Mouse (Mus musculus): ENCODE measurements around the gene Chrdl2.

The Chrdl2 gene

DNA sequence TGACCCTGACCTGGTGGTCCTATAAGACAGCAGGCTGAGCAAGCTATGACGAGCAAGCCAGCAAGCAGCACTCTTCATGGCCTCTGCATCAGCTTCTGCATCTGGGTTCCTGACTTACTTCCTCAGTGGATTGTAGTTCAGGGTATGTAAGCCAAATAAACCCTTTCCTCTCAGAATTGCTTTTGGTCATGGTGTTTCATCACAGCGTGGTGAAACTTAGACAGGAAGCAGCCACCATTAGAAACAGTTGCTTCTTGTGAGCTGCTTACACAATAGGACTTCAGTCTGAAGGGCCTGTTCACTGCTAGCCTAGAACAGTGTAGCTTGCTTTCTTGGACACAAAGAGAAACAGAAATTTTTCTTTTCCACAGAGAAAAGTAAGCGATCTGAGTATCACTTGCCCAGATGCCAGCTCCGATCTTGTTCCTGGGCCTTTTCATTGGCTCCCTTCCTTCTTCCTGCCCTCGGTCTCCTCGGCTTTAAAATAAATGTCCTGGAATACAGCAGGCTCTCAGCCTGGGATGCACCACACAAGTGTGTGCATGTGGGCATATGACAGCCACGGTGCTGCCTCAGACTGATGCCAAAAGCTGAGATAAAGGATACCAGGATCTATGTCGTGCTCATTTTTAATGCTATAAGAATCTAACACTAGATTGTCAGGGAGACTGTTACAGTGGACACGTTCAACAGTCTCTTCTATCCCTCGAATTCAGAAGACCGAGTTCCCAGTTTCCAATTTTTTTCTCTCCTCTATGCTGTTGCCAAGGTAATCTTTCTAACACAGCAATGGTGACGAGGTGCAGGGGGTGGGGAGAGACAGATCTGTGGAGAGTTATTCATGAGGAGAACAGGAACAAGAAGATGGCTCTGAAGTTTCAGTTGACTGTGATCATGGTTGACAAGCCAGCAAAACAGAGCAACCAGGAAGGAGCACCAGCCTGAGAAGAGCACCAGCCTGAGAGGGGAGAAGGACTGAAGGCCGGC, 23.4 kb upstream of the Chrdl2 start:
- DNase-seq (ENCODE audit: low spot score in 2 of 2): no peak

- peak in 1 of 2 experiments; percentile 31 for DNase-seq (ENCODE audit: low spot score in 2 of 2)
Observed at GRCm38 (mm10) chr7:99988725-99989124, 17.2 kb upstream of the Chrdl2 start.

- DNase-seq (ENCODE audit: low spot score in 2 of 2): no peak
Observed at GRCm38 (mm10) chr7:99989844-99990760, 15.9 kb upstream of the Chrdl2 start.

GRCm38 (mm10) chr7:99990990-99991707, 14.8 kb upstream of the Chrdl2 start:
- no peak for DNase-seq (ENCODE audit: low spot score in 2 of 2)

DNA sequence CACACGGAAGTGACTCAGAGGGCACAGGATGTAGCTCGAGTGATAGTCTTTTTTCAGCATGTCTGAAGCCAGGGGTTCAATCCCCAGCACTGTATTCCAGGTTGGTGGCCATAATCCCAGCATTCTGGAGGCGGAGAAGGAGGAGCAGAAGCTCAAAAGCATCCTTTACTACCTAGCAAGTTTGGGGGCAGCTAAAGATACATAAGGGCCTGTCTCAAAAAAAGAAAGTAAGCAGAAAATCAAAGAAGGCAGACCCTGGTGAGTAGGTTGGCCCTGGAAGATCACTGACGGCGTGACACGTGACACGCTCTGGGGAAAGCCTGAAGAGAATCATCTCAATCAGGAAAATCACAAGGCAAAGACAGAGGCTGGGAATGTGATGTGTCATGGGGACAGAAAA, 12.8 kb upstream of the Chrdl2 start:
- no peak for DNase-seq (ENCODE audit: low spot score in 2 of 2)

GRCm38 (mm10) chr7:99995186-99995585, 10.8 kb upstream of the Chrdl2 start:
- no peak for DNase-seq (ENCODE audit: low spot score in 2 of 2)

- DNase-seq (ENCODE audit: low spot score in 2 of 2): no peak
Observed at GRCm38 (mm10) chr7:99998668-99999067, 7.3 kb upstream of the Chrdl2 start.

DNA sequence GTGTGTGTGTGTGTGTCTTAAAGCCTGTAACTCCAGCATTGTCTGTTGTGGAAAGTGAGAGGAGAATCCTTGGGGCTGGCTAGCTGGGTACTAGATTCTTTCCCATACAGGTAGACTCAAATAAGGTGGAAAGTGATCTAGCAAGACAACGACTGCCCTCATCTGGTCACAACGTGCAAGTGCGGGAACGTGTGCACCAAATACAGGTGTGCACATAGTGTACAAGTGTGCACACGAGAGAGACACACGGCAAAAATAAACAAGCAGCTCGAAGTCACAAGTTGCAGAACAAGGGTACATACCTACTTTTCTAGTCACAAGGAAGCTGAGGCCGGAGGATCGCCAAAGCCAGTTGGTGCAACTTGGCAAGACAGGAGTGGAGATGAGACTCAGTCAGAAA, 2.2 kb upstream of the Chrdl2 start:
- peak in 1 of 2 experiments; percentile 14 for DNase-seq (ENCODE audit: low spot score in 2 of 2)

GRCm38 (mm10) chr7:100006411-100006810, 439 bp downstream of the Chrdl2 start:
- DNase-seq (ENCODE audit: low spot score in 2 of 2): no peak

GRCm38 (mm10) chr7:100008765-100009164, 2.8 kb downstream of the Chrdl2 start:
- no peak for DNase-seq (ENCODE audit: low spot score in 2 of 2)

GRCm38 (mm10) chr7:100009640-100010039, 3.7 kb downstream of the Chrdl2 start:
- peak; percentile 13 to 50 for DNase-seq (ENCODE audit: low spot score in 2 of 2)

GRCm38 (mm10) chr7:100010711-100011110, 4.7 kb downstream of the Chrdl2 start:
- DNase-seq (ENCODE audit: low spot score in 2 of 2): no peak

- DNase-seq (ENCODE audit: low spot score in 2 of 2): no peak
Observed at GRCm38 (mm10) chr7:100012085-100012484, 6.1 kb downstream of the Chrdl2 start.

DNA sequence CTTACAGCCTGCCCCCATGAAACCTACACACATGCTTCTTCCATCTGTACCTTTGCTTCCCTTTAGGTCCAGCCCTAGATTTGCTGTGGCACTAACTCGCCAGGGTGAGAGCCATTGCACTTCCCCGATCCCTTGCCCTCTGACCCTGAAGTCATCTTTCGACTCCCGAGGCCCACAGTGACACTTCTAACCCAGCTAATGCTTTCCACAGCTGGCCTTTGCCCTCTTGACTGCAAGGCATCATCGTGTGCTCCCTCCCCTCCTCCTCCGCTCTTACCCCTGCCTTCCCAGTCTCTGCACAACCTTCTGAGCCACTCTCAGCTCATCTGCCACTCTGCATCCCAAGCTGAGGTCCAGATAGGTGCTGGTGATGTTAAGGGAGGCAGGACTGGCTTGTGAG, 6.5 kb downstream of the Chrdl2 start:
- DNase-seq (ENCODE audit: low spot score in 2 of 2): no peak

DNA sequence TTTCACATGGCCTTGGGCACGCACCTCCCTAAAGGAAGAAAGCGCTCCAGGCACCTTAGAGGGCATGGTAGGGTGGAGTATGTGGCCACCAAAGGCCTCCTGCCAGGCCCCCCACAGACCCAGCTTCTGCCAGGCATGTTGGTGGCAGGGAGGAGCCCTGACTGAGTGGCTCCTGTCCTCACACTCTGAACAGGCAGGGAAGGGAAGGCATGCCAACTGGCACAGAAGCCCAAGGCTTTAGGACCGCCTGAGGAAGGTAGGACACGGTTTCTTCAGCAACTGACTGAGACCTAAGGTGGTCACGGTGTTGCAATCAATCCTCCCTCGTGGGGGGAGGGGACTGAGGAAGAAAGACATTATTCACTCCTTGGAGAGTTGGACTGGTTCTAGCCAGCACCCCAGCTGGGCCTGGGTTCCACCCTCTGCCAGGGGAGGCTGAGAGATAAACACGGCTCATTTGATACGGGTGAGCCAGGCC, 8.2 kb downstream of the Chrdl2 start:
- DNase-seq (ENCODE audit: low spot score in 2 of 2): no peak

DNA sequence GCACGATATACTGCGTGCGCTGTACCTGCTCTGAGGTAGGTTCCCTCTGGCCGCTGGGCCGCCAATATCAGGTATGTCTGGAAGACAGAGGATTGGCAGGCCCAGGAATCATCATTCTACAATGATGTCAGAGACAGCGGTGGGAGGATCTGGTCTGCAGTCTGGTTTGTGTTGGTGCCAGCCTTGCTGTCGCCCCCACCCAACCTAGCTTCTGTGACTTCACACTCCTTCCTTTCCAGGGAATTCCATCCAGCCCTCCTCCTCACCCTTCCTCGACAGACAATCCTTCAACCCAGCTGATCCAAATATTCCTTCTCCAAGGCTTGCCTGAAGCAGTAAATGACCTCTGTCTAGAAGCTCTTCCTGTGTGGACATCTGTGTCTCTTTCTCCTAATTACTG, 11.1 kb downstream of the Chrdl2 start:
- no peak for DNase-seq (ENCODE audit: low spot score in 2 of 2)

- DNase-seq (ENCODE audit: low spot score in 2 of 2): no peak
Observed at GRCm38 (mm10) chr7:100027353-100027752, 21.4 kb downstream of the Chrdl2 start.

DNA sequence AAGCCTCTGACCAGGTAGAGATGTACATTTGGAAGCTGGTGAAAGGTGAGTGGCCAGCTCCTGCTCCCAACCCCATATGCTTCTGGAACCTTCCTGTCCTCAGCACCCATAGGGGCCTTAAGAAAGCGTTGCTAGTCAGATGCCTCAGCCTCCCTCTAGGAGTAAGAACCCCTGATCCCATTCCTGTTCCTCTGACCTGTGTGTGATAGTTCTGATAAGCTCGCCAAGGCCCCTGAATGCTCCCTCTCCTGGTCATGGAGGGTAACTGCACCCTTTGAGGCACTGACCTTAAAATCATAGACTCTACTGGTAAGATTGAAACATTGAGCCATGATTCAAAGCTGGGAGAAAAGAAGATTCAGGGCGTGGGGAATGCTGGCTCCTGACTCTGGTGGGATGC, 23.3 kb downstream of the Chrdl2 start:
- peak in 1 of 2 experiments; percentile 20 for DNase-seq (ENCODE audit: low spot score in 2 of 2)

GRCm38 (mm10) chr7:100030996-100031749, 25.2 kb downstream of the Chrdl2 start:
- no peak for DNase-seq (ENCODE audit: low spot score in 2 of 2)

- DNase-seq (ENCODE audit: low spot score in 2 of 2): no peak
Observed at GRCm38 (mm10) chr7:100033672-100034071, 27.7 kb downstream of the Chrdl2 start.

Measured in natural killer cell, adult 2 months (primary cell).